Mouse (Mus musculus) G1E-ER4 (cell line): ENCODE measurements around the gene Cd3d. TPM values are rescaled to one million over a fixed set of nuclear protein-coding genes. Genes with fewer than 3 reads are reported as not detected.

Source experiments
- GATA1 ChIP-seq: IDR thresholded peaks from one replicate; pipeline ENCODE4 v1.8.0; 2012; ENCODE audit warnings: low read length, inconsistent platforms
- polyA plus RNA-seq: library from polyadenylated mRNA; stranded (reverse); fragments of >175 nt; gene quantifications from 2 replicates; pipeline ENCODE4 v1.2.3, GENCODE M21; 2012

Gene Cd3d
- polyA plus RNA-seq = not detected in 2 replicates

DNA sequence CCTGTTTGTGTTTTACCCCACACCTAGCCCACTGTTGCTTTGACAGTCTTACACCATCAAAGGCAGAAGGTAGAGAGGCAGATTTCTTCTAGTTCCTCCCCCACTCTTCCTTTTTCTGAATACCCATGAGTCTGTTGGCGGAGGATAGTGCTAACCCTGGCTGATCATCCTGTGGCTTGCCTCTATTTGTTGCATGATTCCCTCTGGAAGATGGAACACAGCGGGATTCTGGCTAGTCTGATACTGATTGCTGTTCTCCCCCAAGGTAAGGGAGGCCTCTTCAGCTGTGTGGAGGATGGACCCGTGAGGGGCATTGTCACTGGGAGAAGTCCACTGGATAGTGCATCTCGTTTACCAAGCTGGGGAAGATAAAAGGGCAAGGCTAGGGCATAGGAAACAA, at the start of gene Cd3d:
Gene Cd3d, plus strand, starts transcription at position 111 of the 400 bp plus-strand sequence.
- no peak for TF ChIP-seq GATA1

DNA sequence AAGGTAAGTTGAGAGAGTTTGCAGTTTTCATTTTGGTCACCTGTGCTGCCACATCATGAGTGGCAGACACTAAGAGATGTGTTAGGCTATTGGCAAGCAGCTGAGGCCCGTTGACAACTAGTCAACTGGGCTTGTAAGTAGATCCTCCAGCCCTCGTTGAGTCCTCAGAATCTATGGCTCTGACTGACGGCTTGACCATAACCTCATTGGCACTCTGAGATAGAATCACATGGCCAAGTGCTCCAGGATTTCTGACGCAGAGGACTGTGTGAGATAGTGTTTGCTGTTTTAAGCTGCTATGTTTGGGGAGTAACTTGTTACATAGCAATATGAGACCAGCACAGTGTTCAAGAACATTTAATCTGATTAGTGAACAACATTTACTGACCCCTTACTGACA, 39.8 kb upstream of the Cd3d start:
- no peak for TF ChIP-seq GATA1

DNA sequence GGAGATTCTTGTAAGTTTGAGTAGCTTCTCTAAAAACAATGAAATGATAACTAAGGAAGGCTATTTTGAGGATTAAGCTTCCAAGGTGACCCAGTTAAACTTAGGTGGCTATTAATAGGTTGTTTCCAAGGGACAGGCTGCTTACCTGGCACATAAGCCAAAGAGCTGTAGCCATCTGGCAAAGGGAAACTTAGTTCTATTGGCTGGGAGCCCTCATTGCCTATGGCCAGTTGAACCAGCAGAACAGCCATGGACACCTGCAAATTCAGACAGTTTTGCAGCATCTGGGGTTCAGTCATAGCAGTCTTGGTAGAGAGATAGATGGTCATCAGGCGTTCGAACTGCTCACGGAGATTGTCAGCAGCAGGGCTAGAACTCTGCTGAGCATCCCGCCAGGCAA, 39.2 kb upstream of the Cd3d start:
- TF ChIP-seq GATA1 = no peak

DNA sequence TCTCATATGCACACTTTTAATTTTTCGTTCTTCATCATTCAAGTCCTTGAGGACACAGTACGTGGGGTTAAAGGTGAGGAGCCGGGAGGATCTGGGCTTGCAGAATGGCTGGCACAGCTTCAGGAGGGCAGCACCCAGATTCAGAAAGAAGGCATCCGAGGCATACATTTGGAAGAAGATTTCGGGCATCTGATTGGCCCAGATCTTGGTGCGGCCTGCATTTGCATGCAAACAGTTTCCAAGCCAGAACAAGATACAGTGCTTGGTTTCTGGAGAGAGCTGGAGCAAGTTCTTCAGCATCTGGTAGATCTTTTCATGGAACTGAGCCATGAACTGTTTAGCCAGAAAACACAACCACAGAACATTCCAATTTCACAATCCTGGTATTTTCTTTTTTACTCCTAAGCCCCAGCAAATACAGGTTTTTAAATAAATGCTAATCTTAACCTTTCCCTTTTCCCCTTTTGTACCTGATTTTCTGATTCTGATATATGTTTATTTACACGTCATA, 35.3 kb upstream of the Cd3d start:
- no peak for TF ChIP-seq GATA1

DNA sequence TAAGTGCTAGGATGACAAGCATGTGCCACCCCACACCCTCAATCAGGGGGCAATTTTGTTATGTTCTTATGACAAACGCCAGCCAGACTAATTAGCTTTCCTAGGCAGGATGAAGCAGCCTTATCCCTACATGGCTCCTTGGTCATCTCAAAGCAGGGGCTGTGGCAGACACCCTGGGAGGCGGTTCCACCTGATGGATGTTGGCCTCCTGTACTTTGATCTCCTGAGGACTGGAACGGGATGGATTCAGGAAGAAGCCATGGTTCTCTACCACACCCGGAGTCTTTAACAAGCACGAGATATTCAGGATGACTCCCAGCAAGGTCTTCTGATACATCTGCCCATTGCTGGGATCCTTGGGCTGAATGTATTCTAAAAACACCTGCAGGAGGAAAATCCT, 33.8 kb upstream of the Cd3d start:
- TF ChIP-seq GATA1 = no peak

DNA sequence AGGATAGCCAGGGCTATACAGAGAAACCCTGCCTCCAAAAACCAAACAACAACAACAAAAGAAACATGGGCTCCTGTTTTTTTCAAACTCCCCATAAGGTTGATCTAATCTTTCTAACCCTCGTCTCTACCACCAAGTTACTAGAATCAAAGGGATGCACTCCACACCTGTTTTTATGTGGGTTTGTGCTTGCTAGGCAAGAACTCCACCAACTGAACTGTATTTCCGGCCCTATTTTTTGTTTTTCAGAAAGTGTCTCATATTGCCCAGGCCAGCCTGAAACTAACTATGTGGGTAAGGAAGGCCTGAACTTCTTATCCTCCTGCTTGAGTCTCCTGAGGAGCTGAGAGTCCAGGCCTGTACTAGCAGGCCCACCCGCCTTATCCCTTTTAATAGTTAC, 27.2 kb upstream of the Cd3d start:
- no peak for TF ChIP-seq GATA1

DNA sequence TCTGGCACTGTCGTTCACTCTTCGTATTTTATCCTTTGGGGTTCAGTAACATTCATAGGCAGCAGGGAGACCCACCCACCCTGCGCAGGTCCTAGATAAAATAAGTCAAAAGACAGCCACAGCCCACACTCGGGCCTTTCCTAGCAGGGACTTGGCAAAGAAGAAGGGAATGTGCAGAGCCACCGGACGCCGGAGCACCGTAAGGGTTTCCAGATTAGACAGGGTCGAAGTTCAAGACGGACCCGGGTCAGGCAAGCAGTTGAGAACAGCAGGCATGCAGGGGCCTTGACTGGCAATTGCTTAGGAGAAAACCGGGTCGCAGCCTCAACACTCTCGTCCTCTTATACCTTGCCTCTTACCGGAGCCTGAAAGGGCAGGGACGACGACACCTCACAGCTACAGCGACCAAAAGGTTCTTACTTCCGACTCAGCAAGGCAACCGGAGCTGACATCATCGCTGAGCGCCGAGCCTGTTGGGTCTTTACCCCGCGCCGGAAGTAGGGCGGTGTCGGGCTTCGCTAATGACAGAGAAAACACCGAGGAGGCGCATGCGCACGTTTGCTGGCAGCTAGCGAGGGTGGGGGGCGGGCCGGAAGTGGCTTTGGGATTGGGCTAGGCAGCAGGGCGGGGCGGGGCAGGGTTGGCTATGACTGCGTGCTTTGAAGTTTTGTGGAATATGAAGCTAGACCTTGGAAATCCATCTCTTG, 16.3 kb upstream of the Cd3d start, which contains the start of gene Ube4a:
Gene Ube4a, minus strand, starts transcription at position 475 of the 707 bp plus-strand sequence.
- TF ChIP-seq GATA1 = no peak

DNA sequence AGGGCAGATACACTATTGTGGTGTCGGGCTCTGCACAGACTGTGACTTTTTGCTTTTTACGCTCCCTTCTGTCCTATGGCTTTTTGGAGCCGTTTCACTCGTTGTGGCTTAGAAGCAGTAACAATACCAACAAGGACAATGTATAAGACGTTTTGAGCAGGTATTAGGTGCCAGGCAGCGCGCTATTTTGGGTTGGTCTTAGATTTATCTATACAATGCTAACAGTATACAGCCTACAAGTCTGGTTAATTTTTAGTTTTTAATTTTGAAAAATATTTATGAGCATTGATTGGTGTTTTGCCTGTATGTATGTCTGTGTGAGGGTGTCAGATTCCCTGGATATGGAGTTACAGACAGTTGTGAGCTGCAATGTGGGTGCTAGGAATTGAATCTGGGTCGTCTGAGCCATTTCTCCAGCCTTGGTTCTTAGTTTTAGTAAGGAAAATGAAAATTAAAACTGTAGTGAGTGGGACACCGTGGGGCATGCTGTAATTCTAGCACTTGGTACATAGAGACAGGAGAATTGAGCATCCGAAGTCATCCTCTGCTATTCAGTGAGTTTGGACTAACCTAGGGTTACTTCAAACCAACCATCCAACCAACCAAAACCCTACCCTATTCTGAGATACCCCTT, 15.6 kb upstream of the Cd3d start:
- no peak for TF ChIP-seq GATA1

DNA sequence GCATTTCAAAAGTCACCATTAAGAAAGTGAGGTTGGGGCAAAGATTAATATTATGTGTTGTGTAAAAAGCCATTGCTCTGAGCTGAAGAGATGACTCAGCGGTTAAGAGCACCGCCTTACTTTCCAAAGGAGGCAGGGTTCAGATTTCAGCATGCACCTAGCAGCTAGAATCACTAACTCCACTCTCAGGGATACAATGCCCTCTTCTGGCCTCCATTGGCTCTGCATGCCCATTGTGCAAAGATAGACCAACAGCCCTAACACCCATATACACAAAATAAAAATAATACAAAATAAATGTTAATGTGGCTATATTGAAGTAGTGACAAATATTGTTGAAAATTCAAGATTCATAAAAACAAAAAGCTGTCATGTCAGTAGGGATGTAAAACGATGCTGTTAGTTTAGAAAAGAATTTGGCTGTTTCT, 14.8 kb upstream of the Cd3d start:
- TF ChIP-seq GATA1 = no peak

DNA sequence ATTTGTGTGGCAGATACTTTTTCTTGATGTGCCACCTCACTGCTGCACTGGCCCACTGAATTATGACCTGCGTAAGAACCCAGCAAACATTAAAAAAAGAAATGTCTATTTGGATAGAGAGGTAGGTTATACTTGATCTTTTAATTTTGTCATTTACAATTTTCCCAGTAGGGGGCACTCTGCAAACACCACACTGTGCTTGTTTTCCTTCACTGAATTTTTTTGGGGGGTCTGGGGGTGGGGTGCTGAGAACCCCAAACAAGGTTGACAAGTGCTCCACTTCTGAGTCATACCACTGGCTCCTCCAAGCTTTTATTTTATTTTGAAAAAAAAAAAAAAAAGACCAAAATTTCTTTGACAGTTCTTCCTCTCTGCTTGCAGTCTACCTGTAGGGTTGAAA, 12.1 kb upstream of the Cd3d start:
- TF ChIP-seq GATA1 = no peak

DNA sequence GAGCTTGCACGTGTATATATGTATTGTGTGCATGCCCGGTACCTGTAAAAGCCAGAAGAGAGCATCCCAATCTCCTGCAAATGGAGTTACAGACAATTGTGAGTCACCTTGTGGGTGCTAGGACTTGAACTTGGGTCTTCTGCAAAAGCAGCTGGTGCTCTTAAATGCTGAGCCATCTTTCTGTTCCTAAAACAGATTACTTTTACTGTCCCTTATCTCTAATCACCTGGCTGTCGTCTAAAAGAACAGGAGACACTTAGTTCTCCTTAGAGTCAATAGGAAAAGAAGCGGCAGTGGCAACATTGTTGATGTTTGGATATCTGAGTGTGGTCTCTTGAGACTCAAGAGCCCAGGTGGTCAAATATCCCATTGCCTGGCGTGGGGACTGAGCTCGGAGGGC, 3.8 kb upstream of the Cd3d start:
- no peak for TF ChIP-seq GATA1

DNA sequence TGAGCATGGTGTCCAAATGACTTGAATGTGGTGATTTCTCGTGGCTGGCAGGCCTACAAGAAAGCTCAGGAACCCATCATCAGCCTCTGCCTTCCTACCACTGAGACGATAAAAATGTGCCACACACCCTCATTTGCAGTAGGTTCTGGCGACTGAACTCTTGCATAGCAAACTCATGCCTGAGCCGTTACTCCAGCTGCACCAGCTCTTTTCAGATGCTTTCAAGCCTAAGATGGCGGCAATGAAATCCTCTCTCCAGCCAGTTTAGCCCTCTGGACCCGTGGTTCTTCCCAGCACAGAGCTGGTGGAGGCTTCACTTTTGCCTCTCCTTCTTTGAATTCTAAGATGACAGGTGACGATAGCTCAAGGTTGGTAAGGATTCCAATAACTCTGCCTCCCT, 1.8 kb upstream of the Cd3d start:
- TF ChIP-seq GATA1 = no peak

DNA sequence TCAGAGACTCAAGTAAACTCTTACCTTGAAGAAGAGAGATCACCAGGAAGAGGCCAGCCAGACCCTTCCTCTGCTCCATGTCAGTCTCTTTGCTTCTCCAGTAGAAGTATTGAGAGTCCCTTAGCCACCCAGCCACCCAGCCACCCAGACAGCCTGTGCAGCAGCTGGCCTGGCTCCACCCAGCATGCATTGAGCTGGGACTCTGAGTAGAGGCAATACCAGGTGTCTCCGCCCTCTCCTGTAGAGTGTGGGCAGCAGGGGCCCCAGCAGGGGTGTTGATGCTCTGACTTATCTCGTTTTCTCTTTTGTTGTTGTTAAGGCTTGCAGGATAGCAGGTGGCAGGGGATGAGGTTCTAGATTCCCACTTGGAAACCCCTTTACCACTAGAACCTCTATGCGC, 1.3 kb upstream of the Cd3d start, which contains the start of gene Cd3g:
Gene Cd3g, minus strand, starts transcription at position 190 of the 400 bp plus-strand sequence.
- no peak for TF ChIP-seq GATA1

DNA sequence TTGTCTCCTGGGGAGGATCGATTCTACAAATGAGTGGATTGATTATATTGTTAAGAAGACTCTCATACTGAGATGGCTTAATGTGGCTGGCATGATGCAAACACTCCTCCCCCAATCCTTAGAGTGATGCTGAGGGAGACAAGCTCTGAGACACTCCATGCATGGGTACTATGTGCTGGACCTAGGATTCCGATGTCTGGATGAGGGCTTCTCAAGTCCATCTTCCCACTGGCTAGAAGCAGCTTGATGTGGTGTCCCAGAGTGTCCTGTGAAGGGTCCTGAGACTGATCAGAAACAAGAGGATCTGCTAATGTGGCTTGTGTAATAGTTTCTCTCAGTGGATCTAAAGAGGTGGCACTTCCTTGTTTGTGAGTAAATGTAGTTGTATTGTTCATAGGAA, 482 bp upstream of the Cd3d start:
- TF ChIP-seq GATA1 = no peak

DNA sequence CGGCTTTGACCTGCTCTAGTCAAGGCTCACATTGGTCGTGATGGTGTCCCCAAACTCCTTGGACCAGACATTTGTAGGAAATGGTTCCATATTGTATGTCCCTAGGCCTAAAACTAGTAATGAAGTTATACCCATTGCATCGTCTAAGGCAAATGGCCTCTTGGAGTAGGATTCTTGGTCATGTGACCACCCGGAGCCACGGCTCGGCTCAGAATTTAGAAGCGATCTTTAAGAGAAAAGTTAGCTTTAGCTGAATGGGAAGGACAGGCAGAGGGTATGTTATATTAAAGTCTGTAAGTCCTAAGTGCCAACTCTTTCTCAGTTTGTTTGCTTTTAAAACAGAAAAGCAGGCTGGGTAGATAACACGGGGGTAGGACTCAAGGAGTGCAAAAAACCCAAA, 495 bp downstream of the Cd3d start:
- TF ChIP-seq GATA1 = no peak

DNA sequence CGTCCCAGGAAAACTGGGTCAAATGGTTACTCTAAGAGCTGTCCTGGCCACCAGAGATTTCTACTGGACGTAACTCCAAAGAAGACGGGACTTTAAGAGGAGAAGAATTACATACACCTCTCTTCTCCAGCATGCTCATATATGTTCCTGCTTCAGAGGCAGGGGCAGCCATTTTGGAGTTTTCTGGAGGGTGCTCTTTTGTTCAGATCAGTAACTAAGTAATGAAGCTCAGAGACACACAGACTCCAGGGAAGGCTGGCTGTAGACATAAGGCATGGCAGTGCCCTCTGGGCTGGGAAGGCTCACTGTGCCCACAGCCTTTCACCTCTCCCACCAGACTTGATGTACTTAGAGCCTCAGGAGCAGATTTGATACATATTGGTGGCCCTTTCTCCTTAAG, 945 bp downstream of the Cd3d start:
- no peak for TF ChIP-seq GATA1

DNA sequence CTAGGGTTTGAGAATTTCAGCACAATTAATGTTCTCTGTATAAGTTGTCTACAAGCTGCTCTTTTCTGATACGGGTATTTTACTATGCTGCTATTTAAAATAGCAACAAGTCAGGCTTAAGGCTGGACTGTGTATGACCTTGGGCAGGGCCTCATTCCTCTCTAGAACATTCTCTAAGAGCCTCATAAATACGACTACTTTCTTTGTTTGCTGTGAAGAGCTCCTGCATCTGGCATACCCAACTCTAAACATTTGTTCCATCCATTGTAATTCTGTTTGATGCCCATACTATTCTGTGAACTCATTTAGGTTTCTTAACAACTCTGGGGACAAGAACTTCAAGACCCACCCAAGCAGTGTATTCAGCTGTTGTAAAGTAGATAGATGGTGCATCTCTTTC, 1.4 kb downstream of the Cd3d start:
- no peak for TF ChIP-seq GATA1
